Mouse (Mus musculus) CD4-positive helper T cell, adult 2 months (primary cell): ENCODE results near the gene Pdcd10.

Experiments used
- DNase-seq: peaks from one replicate; pipeline ENCODE4 v3.0.0-alpha.2; 2012; ENCODE audit warnings: low read depth, missing footprints, low spot score

The Pdcd10 gene

GRCm38 (mm10) chr3:75474657-75475056 is 82.0 kb downstream of the Pdcd10 start:
- no peak for DNase-seq

GRCm38 (mm10) chr3:75468154-75468553 is 88.5 kb downstream of the Pdcd10 start:
- no peak for DNase-seq
